Mouse (Mus musculus): ENCODE measurements at regions not wholly inside any gene's neighbourhood (a gene's known extent, or its start where the extent isn't known, plus 50 kb on each side); places are given as distances from the start of the nearest gene placed in this dataset.
A peak's percentile ranks its signal among the peaks of the same experiment; 100 is the strongest.

GRCm38 (mm10) chr11:19866262-19866661 lies 57.9 kb upstream of the Spred2 start:
- dilution Hi-C loops (cut with MboI; ENCODE audit: extremely low pct_ligation_motif_present, extremely low pct_unique_long_range_greater_than_20kb, low sequenced_read_pairs) (no loop called here), in situ Hi-C loops (cut with MboI; ENCODE audit: low pct_ligation_motif_present, low pct_unique_long_range_greater_than_20kb, low sequenced_read_pairs) (no loop called here)
- H3K4me1 ChIP-seq (ENCODE audit: control insufficient read depth in 1 of 2, insufficient read depth in 2 of 2): peaks cover 0 to 37% of the 10 kb centered on the region in 2 experiments; a peak in 2 of 4 replicates
- peaks cover 13% of the 10 kb centered on the region for H3K9me3 ChIP-seq (replicated peaks; ENCODE audit: low read length)
- H3K36me3 ChIP-seq (replicated peaks in 1 of 2; ENCODE audit: control insufficient read depth in 1 of 2, insufficient read depth in 1 of 2, low read length in 1 of 2): no peaks in the 10 kb centered on the region
- H3K4me3 ChIP-seq (replicated peaks in 1 of 3; ENCODE audit: low read depth in 2 of 3, low read length in 2 of 3, poor library complexity in 1 of 3): no peak overlapping the region
- TF ChIP-seq ZC3H11A (IDR thresholded peaks at IDR 0.05; ENCODE audit: low read depth, low read length): no peak
- TF ChIP-seq MAZ (IDR thresholded peaks at IDR 0.05; ENCODE audit: low read depth, low read length): no peak
- TF ChIP-seq IRF4 (IDR thresholded peaks at IDR 0.05; ENCODE audit: low read depth, low read length): no peak
- H3K27ac ChIP-seq (ENCODE audit: insufficient read depth, low read depth): no peak overlapping the region
- H3K27me3 ChIP-seq (replicated peaks): no peaks in the 10 kb centered on the region
- H3K9ac ChIP-seq (ENCODE audit: insufficient read depth, low read depth): no peak overlapping the region
- peak; percentile 34 for DNase-seq (ENCODE audit: extremely low read depth)
- no peak overlapping the region for H3K4me2 ChIP-seq (ENCODE audit: insufficient read depth, low read depth, poor library complexity, severe bottlenecking)
- H3K79me2 ChIP-seq (replicated peaks; ENCODE audit: control insufficient read depth, extremely low read depth, insufficient read depth, poor library complexity, severe bottlenecking): no peaks in the 10 kb centered on the region

- no peak for TF ChIP-seq NELFE (IDR thresholded peaks at IDR 0.05; ENCODE audit: low read depth, low read length)
- TF ChIP-seq ZNF384 (IDR thresholded peaks at IDR 0.05; ENCODE audit: low read depth, low read length): no peak
- no peak for TF ChIP-seq IRF4 (IDR thresholded peaks at IDR 0.05; ENCODE audit: low read depth, low read length)
- TF ChIP-seq EP300 (IDR thresholded peaks at IDR 0.05; ENCODE audit: low read length): no peak
- no peak for TF ChIP-seq CHD1 (IDR thresholded peaks at IDR 0.05; ENCODE audit: low read depth, low read length)
- no peak for TF ChIP-seq TCF12 (IDR thresholded peaks at IDR 0.05; ENCODE audit: low read depth, low read length)
- no peak for TF ChIP-seq RAD21 (IDR thresholded peaks at IDR 0.05; ENCODE audit: low read depth, low read length)
- TF ChIP-seq BHLHE40 (IDR thresholded peaks at IDR 0.05; ENCODE audit: low read depth, low read length): no peak
- no peak for TF ChIP-seq SMC3 (IDR thresholded peaks at IDR 0.05; ENCODE audit: low read depth, low read length)
- TF ChIP-seq MAFK (IDR thresholded peaks at IDR 0.05; ENCODE audit: insufficient replicate concordance, low read length): no peak
- no peak for TF ChIP-seq GABPA (IDR thresholded peaks at IDR 0.05; ENCODE audit: insufficient replicate concordance, low read depth, low read length)
- no peak for TF ChIP-seq ZC3H11A (IDR thresholded peaks at IDR 0.05; ENCODE audit: low read depth, low read length)
- no peak for TF ChIP-seq ETS1 (conservative IDR thresholded peaks at IDR 0.05; ENCODE audit: low read depth, low read length)
- no peak for TF ChIP-seq UBTF (IDR thresholded peaks at IDR 0.05; ENCODE audit: low read depth, low read length)
- H3K4me3 ChIP-seq (replicated peaks in 1 of 3; ENCODE audit: low read depth in 2 of 3, low read length in 2 of 3, poor library complexity in 1 of 3): no peak overlapping the region
- no peak overlapping the region for H3K4me2 ChIP-seq (ENCODE audit: insufficient read depth, low read depth, poor library complexity, severe bottlenecking)
- dilution Hi-C loops (cut with MboI; ENCODE audit: extremely low pct_ligation_motif_present, extremely low pct_unique_long_range_greater_than_20kb, low sequenced_read_pairs): no loop called here
- H3K79me2 ChIP-seq (replicated peaks; ENCODE audit: control insufficient read depth, extremely low read depth, insufficient read depth, poor library complexity, severe bottlenecking): no peaks in the 10 kb centered on the region
- no peak overlapping the region for H3K9ac ChIP-seq (ENCODE audit: insufficient read depth, low read depth)
- peaks cover 0 to 24% of the 10 kb centered on the region in 2 experiments; a peak in 2 of 4 replicates for H3K4me1 ChIP-seq (ENCODE audit: control insufficient read depth in 1 of 2, insufficient read depth in 2 of 2)
- H3K27ac ChIP-seq (ENCODE audit: insufficient read depth, low read depth): no peak overlapping the region
- H3K36me3 ChIP-seq (replicated peaks in 1 of 2; ENCODE audit: control insufficient read depth in 1 of 2, insufficient read depth in 1 of 2, low read length in 1 of 2): no peaks in the 10 kb centered on the region
- in situ Hi-C loops (cut with MboI; ENCODE audit: low pct_ligation_motif_present, low pct_unique_long_range_greater_than_20kb, low sequenced_read_pairs): no loop called here
- no peak for DNase-seq (ENCODE audit: extremely low read depth)
- H3K27me3 ChIP-seq (replicated peaks): no peaks in the 10 kb centered on the region
- peaks cover 13% of the 10 kb centered on the region for H3K9me3 ChIP-seq (replicated peaks; ENCODE audit: low read length)
Measured at GRCm38 (mm10) chr11:19869671-19870070, 54.5 kb upstream of the Spred2 start.
